Mouse (Mus musculus) heart, adult 8-10 months (tissue): ENCODE results near the gene Pla2g16. TPM values are rescaled to one million over a fixed set of nuclear protein-coding genes. Genes with fewer than 3 reads are reported as not detected.
A peak's percentile ranks its signal among the peaks of the same experiment; 100 is the strongest.

ENCODE experiments used
- DNase-seq: peaks from one replicate; pipeline ENCODE4 v3.0.0; 2022; ENCODE audit warnings: low spot score
- total RNA-seq, 4 experiments: library from RNA; stranded (reverse); gene quantifications; 2 replicates each; pipeline ENCODE4 v1.2.4; 2022

Gene Pla2g16
- 100 to 1,000 TPM; 121 to 150 (median 137) TPM for total RNA-seq

DNA sequence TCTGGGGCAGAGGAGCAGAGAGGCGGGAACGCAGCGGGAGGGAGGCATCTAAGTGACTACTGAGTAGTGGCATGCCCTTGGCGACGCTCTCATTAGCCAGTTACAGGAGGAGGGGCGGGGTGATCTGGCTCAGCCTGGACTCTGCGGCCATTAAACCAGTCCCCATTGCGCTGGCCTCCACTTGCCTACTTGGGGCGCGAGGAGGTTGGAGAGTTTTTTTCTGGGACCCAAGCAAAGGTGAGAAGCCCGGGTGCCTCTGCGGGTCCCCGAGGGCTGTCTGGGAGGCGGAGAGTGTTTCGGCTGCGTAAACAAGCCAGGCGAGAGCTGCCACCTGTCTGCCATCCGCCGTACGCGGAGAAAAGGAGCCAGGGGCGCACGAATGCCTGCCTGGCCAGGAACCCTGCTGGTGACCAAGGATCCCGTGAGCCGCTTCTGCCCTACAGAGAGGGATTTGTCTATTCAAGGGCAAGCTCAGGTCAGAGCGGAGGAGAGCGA lies at the start of gene Pla2g16:
Pla2g16 (plus strand) TSS at position 132 of the 495 bp plus-strand sequence.
- peak; percentile 83 for DNase-seq

DNA sequence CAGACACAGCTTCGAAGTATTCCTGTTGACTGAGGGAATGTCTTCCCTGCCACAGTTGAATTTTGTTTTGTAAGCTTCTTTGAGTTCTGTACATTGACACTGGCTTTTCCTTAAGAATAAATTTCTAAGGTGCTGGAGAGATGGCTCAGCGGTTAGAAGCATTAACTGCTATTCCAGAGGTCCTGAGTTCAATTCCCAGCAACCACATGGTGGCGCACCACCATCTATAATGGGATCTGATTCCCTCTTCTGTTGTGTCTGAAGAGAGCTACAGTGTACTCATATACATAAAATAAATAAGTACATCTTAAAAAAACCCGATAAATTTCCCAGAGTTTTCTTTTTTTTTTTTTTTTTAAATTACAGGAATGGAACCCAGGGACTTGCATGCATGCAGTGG lies 49.2 kb upstream of the Pla2g16 start:
- DNase-seq: no peak

DNA sequence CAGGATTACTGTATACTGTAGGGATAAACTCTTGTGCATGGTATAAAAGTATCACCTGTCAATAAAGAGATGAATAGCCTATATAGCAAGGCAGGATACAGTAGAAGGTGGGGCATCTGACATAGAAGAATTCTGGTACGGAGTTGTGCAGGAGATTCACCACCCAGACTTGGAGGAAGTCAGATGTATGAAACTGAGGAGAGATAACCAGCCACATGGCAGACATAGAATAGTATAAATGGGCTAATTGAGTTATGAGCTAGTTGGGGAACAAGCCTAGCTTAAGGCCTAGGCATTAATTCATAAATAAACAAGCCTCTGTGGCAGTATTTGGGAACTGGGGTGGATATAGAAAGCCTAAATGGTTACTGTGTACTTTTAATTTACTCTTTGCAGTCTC lies 40.8 kb upstream of the Pla2g16 start:
- DNase-seq: no peak

DNA sequence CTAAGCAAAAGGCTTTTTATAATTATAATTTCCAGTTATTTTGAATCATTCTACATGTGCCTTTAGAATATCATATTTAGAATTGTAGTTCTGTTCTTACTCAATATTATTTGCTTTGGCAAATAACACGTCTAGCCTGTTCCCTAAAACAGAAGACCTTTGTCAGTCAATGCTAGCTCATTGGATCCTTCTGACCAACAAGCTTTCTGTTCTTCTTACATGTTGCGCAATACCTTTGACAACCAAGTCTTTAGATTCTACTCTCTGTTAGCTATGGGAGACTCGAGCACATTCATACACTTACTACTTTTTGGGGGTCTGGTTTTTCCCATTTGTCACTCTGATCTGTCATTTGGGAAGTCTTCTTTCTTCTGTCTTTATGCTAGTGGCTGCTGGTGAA lies 35.6 kb upstream of the Pla2g16 start:
- DNase-seq: no peak

DNA sequence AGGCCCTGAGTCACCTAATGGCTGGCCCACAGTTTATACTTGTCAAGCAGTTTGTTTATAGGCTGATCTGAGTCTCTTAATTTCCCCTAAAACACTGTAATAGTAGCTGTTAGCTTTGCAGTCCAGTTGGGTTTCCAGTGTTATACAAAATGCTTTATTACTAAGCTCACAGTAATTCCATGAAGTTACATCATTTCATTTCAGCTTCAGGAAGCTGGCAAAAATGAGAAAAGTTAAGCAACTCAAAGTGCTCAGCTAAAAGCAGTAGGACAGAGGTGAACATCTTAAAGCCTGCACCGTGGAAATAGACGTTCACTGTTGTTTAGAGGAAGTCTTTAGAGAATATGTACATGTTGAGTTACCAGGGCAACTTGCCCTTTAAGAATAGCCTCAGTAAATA lies 34.4 kb upstream of the Pla2g16 start:
- DNase-seq: no peak

DNA sequence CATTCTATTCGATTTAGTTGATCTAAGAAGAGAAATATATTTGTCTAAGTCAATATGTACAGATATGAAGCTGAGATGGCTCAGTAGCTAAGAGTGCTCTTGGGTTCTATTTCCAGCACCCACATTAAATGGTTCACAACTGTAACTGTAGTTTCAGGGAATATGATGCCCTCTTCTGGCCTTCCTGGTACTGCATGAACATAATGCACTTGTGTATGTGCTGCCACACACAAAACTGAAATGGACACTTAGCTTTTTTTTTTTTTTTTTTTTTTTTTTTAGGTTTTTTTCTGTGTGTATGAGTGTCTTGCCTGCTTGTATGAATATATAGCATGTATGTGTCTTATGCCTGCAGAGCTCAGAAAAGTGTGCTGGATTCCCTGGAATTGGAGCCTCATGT lies 34.0 kb upstream of the Pla2g16 start:
- no peak for DNase-seq

DNA sequence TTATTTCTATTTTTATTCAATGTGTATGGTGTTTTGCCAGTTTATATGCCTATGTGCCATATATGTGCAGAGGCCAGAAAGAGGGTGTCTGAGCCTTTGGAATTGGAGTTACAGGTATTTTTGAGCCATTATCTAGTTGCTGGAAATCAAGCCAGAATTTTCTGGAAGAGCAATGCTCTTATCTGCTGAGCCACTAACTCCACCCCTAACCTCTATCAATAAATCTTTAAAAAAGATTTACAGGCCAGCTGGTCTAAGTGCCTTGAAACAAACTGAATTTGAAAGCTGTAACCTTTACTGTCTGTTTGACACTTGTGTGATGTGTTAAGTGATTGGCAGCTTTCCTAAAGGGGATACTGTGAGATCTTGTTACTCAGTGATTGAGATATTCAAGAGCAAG lies 33.5 kb upstream of the Pla2g16 start:
- DNase-seq: no peak

DNA sequence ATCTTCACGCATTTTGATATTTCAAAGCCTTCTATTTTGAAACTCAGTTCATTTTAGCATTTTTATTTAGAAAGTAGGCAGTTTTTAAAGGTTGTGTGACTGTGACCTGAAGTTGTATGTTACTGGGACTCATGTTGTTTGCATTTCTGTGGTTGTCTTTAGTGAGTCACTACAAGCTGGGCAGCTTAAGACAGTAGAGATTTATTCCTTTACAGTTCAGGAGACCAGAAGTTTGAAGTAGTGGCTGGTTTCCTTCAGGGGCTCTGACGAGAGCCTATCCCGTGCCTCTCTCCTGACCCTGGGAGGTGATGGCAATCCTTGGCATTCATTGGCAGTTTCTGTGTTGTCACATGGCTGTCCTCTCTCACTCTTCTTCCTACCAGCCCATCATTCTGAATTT lies 32.4 kb upstream of the Pla2g16 start:
- no peak for DNase-seq

DNA sequence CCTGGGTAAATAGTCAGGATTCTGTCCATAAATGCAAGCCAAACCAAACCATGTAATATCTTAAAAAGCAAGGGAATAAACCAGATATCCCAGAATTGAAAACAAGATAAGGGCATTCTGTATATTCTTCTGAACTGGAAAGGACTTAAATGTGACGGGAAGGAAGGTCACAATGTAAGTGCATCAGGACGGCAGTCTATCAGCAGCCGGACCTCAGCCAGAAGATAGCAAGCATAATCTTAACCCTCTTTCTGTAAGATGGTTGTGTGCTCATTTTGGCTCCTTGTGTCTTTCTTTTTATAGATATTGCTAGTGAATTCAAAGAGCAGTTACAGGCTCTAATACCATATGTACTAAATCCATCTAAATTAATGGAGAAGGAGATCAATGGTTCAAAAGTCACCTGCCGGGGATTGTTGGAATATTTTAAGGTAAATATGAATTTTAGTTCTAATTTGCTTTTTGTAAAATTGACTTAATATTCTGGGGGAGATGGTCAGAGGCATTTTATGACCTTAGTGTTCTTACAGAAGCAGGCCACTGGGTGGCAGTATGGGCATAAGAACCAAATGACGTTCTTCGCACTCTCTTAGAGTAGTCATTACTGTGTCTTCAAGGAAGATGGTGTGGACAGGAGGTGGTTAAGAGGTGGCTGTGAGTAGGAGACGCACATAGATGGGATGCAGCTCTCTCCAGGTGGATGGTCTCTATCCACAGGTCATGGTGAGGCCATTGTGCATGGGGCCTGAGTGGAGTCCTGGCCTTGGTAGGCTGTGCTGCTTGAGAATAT lies 28.4 kb upstream of the Pla2g16 start:
- peak; percentile 53 for DNase-seq

DNA sequence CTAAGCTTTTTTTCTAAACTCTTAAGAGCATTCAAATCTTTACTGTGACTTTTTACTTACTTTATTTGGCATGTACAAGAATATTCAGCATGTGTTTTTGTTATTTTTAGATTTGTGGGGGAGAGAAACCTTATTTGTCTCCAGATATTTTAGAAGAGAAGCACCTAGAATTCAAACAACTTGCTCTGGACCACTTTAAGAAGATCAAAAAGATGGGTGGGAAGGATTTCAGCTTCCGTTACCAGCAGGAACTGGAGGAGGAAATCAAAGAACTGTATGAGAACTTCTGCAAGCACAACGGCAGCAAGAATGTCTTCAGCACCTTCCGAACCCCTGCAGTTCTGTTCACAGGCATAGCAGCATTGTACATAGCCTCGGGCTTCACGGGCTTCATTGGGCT lies 25.4 kb upstream of the Pla2g16 start:
- no peak for DNase-seq

DNA sequence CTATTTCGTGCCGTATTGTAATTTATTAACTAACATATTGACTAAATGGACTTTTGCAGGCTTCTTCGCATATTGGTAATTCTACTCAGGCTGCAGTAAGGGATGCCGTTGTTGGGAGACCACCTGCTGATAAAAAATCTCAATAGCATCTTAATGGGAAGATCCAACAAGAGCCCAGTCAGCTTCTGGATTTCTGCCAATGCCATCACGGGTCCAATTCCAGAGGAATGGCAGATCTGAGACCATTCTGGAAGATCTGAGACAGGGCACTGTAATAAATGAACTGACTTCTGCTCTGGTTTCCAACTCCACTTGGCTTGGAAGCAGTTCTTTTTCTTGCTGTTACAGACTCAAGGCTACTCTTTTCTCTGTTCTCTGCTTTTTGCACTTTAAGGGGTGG lies 23.4 kb upstream of the Pla2g16 start:
- no peak for DNase-seq

DNA sequence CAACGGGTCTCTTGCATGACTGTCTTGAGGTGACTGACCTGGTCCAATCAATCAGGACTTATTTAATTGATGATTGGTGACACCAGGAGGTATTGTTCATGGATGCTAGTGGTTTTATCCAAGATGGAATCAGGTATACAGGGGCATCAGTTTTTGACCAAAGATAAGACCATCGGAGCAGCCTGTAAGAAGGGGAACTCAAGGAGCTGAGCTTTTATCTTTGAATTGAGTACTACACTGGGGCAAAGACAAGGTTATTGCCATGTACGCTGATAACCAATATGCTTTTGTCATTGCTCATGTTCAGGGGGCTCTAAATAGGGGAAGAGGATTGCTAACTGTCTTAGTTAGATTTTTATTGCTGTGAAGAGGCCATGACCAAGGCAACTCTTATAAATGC lies 8.3 kb upstream of the Pla2g16 start:
- no peak for DNase-seq

DNA sequence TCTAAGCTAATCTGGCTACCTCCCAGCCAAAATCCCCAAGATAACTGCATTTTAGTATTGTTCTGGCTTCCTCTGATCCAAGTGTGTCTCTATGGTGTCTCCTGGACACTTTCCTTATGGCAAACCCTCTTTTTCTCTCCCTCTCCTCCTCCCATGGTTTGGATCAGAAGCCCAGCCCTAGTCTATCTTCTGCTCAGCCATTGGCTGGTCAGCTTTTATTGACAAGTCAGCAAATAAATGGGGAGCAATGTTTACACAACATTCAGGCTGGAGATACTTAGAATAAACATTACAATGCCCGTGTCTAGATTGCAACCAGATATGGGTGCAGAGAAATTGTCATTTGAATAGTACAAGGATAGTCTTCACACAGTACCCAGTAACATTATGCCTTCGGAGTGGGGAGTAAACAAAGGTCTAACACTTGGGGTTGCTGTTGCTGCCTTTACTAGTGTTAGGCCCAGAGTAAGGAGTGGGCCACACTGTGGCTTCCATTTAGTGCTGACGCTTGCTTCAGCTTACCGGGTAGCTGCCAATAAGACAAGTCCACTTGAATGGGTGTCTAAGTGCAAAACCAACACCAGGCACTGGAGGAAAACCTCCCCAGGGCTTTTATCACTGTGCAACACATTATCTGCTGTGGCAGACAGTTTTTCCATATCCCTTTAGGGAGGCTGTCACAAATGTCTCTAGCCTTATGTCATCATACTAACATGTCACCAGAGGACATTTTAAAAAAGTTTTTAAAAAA lies 5.5 kb upstream of the Pla2g16 start:
- no peak for DNase-seq

DNA sequence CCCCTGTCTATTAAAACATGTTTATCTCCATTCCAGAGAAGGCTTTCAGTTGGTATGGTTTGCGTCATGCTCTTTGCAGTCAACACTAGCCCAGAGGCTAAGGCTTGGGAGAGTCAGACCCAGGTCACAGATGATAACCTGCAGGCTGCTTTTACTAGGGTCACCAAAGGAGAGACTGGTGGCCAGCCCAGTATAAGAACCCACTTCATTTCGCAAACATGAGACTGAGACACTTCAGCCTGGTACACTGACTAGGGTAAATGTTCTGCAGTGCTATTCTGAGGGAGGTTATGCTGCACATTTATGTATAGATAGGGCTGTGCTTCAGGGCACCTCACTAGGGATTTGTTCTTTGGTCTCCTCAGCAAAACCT lies 5.0 kb upstream of the Pla2g16 start:
- no peak for DNase-seq

DNA sequence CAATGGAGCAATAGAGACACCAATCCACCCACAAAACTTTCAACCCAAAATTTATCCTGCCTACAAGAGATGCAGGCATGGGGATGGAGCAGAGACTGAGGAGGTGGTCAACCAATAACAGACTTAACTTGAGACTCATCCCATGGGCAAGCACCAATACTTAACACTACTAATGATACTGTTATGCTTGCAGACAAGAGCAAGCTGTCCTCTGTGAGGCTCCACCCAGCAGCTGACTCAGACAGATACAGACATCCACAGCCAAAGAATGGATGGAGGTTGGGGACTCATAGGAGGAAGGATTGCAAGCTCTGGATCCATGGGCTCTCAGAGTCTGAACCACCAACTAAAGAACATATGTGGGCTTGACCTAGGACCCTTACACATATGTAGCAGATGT lies 3.8 kb upstream of the Pla2g16 start:
- DNase-seq: no peak

DNA sequence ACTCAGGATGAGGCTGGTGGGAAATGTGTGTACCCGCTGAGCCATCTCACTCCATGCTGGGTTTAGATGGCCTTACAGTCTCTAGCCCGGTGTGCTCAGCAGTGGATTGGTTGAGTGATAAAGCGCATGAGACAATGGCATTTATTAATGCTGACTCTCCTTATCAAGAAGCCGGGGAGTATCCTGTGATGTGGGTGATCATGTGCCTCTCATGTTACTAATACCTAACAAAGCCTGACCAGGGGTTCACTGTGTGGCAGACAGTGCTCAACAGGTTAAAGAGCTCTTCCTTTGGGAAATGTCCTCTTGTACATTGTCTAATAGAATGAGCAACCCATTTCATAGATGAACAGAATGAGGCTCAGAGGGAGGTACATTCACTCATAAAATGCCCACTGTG lies 2.4 kb upstream of the Pla2g16 start:
- DNase-seq: no peak

DNA sequence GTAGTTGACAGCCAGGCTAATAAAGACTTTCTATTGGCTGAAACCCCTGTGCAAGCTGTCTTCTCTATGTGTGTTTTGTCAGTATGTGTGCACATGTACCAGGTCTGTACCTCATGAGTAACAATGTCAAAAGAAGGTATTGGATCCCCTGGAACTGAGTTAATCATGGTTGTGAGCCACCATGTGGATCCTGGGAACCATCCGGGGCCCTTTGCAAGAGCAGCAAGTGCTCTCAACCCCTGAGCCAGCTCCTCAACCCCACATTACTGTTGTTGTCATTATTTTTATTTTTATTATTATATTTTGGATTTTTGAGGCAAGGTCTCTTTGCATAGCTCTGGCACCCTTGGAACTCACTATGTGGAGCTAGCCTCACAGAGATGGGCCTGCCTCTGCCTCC lies 618 bp upstream of the Pla2g16 start:
- no peak for DNase-seq

DNA sequence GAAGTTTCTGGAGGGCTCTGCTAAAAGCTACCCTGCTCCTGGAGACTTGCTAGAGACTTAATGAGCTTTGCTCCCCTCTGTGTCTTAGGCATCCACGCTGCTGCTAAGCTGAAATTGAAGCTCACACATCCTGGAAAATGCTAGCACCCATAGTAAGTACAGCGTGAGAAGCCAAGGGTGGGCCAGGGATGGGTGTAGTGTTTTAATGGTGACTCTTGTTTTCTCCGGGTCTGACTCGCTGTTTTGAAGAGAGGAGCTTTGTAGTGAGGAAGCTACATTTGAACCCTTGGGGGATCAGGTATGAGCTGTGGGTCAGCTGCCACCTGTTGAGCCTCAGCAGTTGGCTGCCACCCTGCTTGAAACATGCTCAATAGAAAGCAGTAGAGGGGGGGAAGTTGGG lies 585 bp downstream of the Pla2g16 start:
- no peak for DNase-seq

DNA sequence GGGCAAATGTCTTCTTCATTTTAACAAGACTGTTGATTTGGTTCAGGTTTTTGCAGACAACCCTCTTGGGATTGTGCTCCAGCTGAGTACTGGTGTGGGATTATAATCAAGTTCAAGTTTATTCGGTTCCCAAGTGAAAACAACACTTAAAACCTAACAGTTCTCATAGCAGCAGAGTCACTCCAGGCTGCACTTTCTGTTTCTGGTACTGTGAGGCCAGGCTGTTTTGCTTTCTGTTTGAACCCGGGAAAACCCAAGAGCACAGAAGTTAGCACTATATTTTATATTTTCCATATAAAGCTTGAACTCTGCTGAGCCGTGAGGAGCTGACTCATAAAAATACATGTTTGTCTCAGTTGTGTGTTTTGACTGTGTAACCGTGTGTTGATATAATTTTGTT lies 1.4 kb downstream of the Pla2g16 start:
- DNase-seq: no peak

DNA sequence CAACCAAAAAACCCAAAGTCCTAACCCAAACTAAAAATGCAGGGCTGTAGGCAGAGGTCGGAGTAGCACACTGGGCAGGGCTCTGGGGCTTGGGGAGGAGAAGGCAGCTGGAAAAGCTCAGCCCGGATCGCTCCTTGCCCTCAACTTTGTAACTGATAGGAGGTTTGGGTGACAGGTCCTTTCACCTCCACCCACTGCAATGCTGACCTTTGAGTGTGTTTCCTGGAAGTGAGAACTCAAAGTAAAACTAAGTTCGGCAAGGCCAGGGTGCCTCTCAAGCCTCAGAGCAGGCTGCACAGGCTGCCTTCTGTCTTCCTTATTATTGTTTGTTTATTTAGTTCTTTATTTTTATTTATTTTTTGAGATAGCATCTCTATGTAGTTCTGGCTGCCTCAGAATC lies 2.7 kb downstream of the Pla2g16 start:
- DNase-seq: no peak

DNA sequence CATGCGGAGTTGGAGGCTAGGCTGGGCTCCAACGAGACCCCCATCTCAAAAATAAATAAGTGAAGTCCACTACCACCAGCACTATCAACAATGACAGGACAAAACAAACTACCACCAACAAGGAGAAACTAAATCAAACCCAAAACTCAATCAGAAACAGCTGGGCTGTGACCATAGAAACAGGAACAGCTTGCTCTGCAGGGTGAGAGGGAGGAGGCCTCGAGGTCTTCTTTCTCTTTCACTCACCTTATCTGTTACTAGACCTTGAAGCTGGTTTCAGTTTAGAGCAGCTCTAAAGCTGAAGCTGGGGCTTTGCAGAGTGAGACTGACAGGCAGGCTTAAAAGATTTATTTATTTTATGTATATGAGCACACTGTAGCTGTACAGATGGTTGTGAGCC lies 4.2 kb downstream of the Pla2g16 start:
- DNase-seq: no peak

DNA sequence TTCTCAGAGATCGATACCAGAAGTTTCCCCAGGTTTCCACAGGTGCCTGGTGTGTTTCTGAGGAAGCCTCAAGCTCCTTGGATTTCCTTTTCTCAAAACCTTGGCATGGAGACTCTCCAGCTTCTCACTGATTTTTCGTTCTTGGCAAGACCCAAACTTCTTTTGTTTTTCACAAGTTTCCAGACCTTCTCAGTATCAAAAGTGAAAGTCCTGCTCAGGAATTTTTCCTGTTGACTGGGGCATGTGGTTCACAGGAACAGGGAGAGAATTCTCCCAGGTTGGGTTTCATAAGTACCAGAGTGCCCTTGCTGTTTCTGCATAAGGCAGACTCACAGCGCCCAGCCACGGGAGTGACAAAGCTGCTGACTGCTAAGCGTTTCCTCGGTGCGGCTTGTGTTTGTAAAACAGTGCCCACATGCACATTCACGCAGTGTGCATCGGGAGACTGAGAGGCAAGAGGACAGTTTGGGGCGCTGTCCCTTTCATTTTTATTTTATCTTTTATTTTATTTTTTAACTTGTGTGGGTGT lies 5.4 kb downstream of the Pla2g16 start:
- DNase-seq: peak; percentile 36

DNA sequence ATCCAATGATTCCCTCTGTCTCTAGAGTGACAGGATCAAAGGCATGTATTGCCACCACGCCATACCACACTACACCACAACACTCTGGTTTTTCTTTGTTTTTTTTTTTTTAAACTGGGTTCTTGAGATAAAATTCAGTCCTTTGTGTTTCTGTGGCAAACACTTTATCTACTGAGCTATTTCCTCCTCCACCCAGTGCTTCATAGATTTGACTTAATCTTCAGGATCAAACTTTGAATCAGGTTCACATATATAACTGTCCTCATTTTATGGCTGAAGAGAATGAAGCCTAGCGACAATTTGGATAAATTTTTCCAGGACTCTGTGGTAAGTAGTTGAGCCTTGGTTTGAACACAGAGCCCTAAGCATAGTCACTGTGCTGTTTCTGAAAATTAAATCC lies 6.4 kb downstream of the Pla2g16 start:
- no peak for DNase-seq
